Mouse (Mus musculus) megakaryocyte, embryonic 14.5 days (primary cell): Measurements from ENCODE around the gene Gpr152.

Experiments used
- FLI1 ChIP-seq: IDR thresholded peaks from 2 replicates; pipeline ENCODE4 v1.6.1; 2012; ENCODE audit warnings: low read length, inconsistent platforms, mixed read lengths
- GATA1 ChIP-seq: IDR thresholded peaks from 3 replicates; pipeline ENCODE4 v1.6.1; 2012; ENCODE audit warnings: mixed read lengths, low read length, inconsistent platforms, borderline replicate concordance

DNA sequence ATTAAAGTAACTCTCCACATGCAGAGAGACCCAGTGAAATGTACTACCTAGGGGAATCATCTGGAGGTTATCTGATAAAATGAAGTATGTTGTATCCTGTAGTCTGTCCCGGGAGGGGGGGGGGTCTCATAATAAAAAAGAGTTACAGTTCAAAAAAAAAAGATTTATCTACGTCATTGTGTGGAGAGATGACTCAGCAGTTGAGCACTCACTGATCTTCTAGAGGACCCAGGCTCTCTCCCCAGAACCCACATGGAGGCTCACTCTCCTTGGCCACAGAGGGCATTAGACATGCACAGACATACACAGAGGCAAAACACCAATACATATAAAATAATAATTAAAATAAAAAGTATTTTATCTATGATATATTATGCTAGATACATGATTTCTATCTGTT is 48.2 kb upstream of the Gpr152 start:
- no peak for TF ChIP-seq GATA1
- no peak for TF ChIP-seq FLI1
